Mouse (Mus musculus): Measurements from ENCODE around the gene Col20a1. TPM values are rescaled to one million over a fixed set of nuclear protein-coding genes. Genes with fewer than 3 reads are reported as not detected.

Gene Col20a1
- polyA plus RNA-seq, 1 experiment from 2014 or later: 0.15 TPM

- Histone ChIP-seq H3K4me3 (no peak overlapping the region), H3K9me3 (replicated peaks) (no peaks in the 10 kb centered on the region), H3K4me1 (no peaks in the 10 kb centered on the region), H3K9ac (no peak overlapping the region), H3K4me2 (no peak overlapping the region), H3K36me3 (no peaks in the 10 kb centered on the region), H3K27ac (no peak overlapping the region), H3K27me3 (replicated peaks) (0 out of 2 replicates have a peak, but pooled peaks cover 5% of the 10 kb centered on the region)
- no peak for ATAC-seq
- WGBS (ENCODE audit: insufficient replicate concordance): 10% methylated on average over 5 of the region's 5 CpGs
Measured at GRCm38 (mm10) chr2:180996436-180996835, 10.1 kb downstream of the Col20a1 start.

- Histone ChIP-seq H3K36me3 (no peaks in the 10 kb centered on the region), H3K9ac (no peak overlapping the region), H3K4me2 (no peak overlapping the region), H3K4me3 (no peak overlapping the region), H3K27ac (no peak overlapping the region), H3K27me3 (replicated peaks) (0 out of 2 replicates have a peak, but pooled peaks cover 5% of the 10 kb centered on the region), H3K9me3 (replicated peaks) (no peaks in the 10 kb centered on the region), H3K4me1 (no peaks in the 10 kb centered on the region)
- WGBS (ENCODE audit: insufficient replicate concordance): 52% methylated on average over 3 of the region's 3 CpGs
- no peak for ATAC-seq
Measured at GRCm38 (mm10) chr2:180996905-180997304, 10.6 kb downstream of the Col20a1 start.

- Histone ChIP-seq H3K4me1 (no peaks in the 10 kb centered on the region), H3K4me2 (no peak overlapping the region), H3K27me3 (replicated peaks) (0 out of 2 replicates have a peak, but pooled peaks cover 4% of the 10 kb centered on the region), H3K4me3 (no peak overlapping the region), H3K9ac (no peak overlapping the region), H3K9me3 (replicated peaks) (no peaks in the 10 kb centered on the region), H3K36me3 (no peaks in the 10 kb centered on the region), H3K27ac (no peak overlapping the region)
- 67% methylated on average over 4 of the region's 4 CpGs for WGBS (ENCODE audit: insufficient replicate concordance)
- no peak for ATAC-seq
Measured at GRCm38 (mm10) chr2:181007054-181007453, 20.7 kb downstream of the Col20a1 start.

- no peak overlapping the region for H3K4me3 ChIP-seq
- H3K36me3 ChIP-seq: no peaks in the 10 kb centered on the region
- H3K9me3 ChIP-seq (replicated peaks): no peaks in the 10 kb centered on the region
- no peak overlapping the region for H3K27ac ChIP-seq
- H3K4me2 ChIP-seq: no peak overlapping the region
- WGBS (ENCODE audit: insufficient replicate concordance): 63% methylated on average over 5 of the region's 5 CpGs
- H3K9ac ChIP-seq: no peak overlapping the region
- ATAC-seq: no peak
- 0 out of 2 replicates have a peak, but pooled peaks cover 7% of the 10 kb centered on the region for H3K27me3 ChIP-seq (replicated peaks)
- no peaks in the 10 kb centered on the region for H3K4me1 ChIP-seq
Measured at GRCm38 (mm10) chr2:181008339-181008738, 22.0 kb downstream of the Col20a1 start.

- Histone ChIP-seq H3K27ac (no peak overlapping the region), H3K4me1 (no peaks in the 10 kb centered on the region), H3K9me3 (replicated peaks) (no peaks in the 10 kb centered on the region), H3K4me3 (no peak overlapping the region), H3K36me3 (no peaks in the 10 kb centered on the region), H3K4me2 (no peak overlapping the region), H3K27me3 (replicated peaks) (peaks cover 44% of the 10 kb centered on the region), H3K9ac (no peak overlapping the region)
- ATAC-seq: no peak
- 66% methylated on average over 11 of the region's 11 CpGs for WGBS (ENCODE audit: insufficient replicate concordance)
Measured at GRCm38 (mm10) chr2:181031406-181031934, 45.1 kb downstream of the Col20a1 start.

GRCm38 (mm10) chr2:181032407-181032806 lies 46.1 kb downstream of the Col20a1 start:
- WGBS (ENCODE audit: insufficient replicate concordance): 22% methylated on average over 5 of the region's 5 CpGs
- Histone ChIP-seq H3K4me1 (no peaks in the 10 kb centered on the region), H3K36me3 (no peaks in the 10 kb centered on the region), H3K4me3 (no peak overlapping the region), H3K27me3 (replicated peaks) (peaks cover 53% of the 10 kb centered on the region), H3K9ac (no peak overlapping the region), H3K27ac (no peak overlapping the region), H3K4me2 (no peak overlapping the region), H3K9me3 (replicated peaks) (no peaks in the 10 kb centered on the region)
- ATAC-seq: no peak

- Histone ChIP-seq H3K27ac (no peak overlapping the region), H3K9ac (no peak overlapping the region), H3K4me3 (no peak overlapping the region), H3K9me3 (replicated peaks) (no peaks in the 10 kb centered on the region), H3K36me3 (no peaks in the 10 kb centered on the region), H3K27me3 (replicated peaks) (peaks cover 62% of the 10 kb centered on the region), H3K4me2 (no peak overlapping the region), H3K4me1 (no peaks in the 10 kb centered on the region)
- no peak for ATAC-seq
- WGBS (ENCODE audit: insufficient replicate concordance): 58% methylated on average over 6 of the region's 6 CpGs
Measured at GRCm38 (mm10) chr2:181033310-181033709, 47.0 kb downstream of the Col20a1 start.

- no peak overlapping the region for H3K4me2 ChIP-seq
- no peaks in the 10 kb centered on the region for H3K36me3 ChIP-seq
- H3K9ac ChIP-seq: no peak overlapping the region
- no peak for ATAC-seq
- H3K4me3 ChIP-seq: no peak overlapping the region
- H3K27me3 ChIP-seq (replicated peaks): peaks cover 81% of the 10 kb centered on the region
- H3K9me3 ChIP-seq (replicated peaks): no peaks in the 10 kb centered on the region
- no peaks in the 10 kb centered on the region for H3K4me1 ChIP-seq
- H3K27ac ChIP-seq: no peak overlapping the region
- WGBS (ENCODE audit: insufficient replicate concordance): 58% methylated on average over 7 of the region's 7 CpGs
Measured at GRCm38 (mm10) chr2:181035186-181035585, 48.9 kb downstream of the Col20a1 start.

GRCm38 (mm10) chr2:181036561-181036960 lies 50.2 kb downstream of the Col20a1 start:
- Histone ChIP-seq H3K4me2 (no peak overlapping the region), H3K9ac (no peak overlapping the region), H3K27ac (no peak overlapping the region), H3K9me3 (replicated peaks) (no peaks in the 10 kb centered on the region), H3K4me3 (no peak overlapping the region), H3K27me3 (replicated peaks) (peaks cover 89% of the 10 kb centered on the region), H3K4me1 (no peaks in the 10 kb centered on the region), H3K36me3 (no peaks in the 10 kb centered on the region)
- WGBS (ENCODE audit: insufficient replicate concordance): 51% methylated on average over 6 of the region's 6 CpGs
- no peak for ATAC-seq

GRCm38 (mm10) chr2:181038644-181039355 lies 52.5 kb downstream of the Col20a1 start:
- no peak for ATAC-seq
- no peaks in the 10 kb centered on the region for H3K4me1 ChIP-seq
- no peaks in the 10 kb centered on the region for H3K36me3 ChIP-seq
- no peak overlapping the region for H3K27ac ChIP-seq
- H3K27me3 ChIP-seq (replicated peaks): peaks cover 92% of the 10 kb centered on the region
- no peaks in the 10 kb centered on the region for H3K9me3 ChIP-seq (replicated peaks)
- peak overlapping the region; percentile 59 for H3K4me2 ChIP-seq
- no peak overlapping the region for H3K9ac ChIP-seq
- 3% methylated on average over 60 of the region's 63 CpGs for WGBS (ENCODE audit: insufficient replicate concordance)
- H3K4me3 ChIP-seq: peak overlapping the region; percentile 48

- Histone ChIP-seq H3K4me1 (no peaks in the 10 kb centered on the region), H3K9ac (no peak overlapping the region), H3K27ac (no peak overlapping the region), H3K9me3 (replicated peaks) (no peaks in the 10 kb centered on the region), H3K4me2 (peak overlapping the region; percentile 59), H3K4me3 (peak overlapping the region; percentile 48), H3K36me3 (no peaks in the 10 kb centered on the region), H3K27me3 (replicated peaks) (peaks cover 88% of the 10 kb centered on the region)
- ATAC-seq: no peak
- WGBS (ENCODE audit: insufficient replicate concordance): 3% methylated on average over 16 of the region's 16 CpGs
Measured at GRCm38 (mm10) chr2:181039356-181039680, 53.0 kb downstream of the Col20a1 start.

- H3K4me1 ChIP-seq: no peaks in the 10 kb centered on the region
- no peaks in the 10 kb centered on the region for H3K36me3 ChIP-seq
- no peaks in the 10 kb centered on the region for H3K9me3 ChIP-seq (replicated peaks)
- WGBS (ENCODE audit: insufficient replicate concordance): 8% methylated on average over 7 of the region's 7 CpGs
- no peak overlapping the region for H3K4me2 ChIP-seq
- H3K27me3 ChIP-seq (replicated peaks): peaks cover 66% of the 10 kb centered on the region
- no peak overlapping the region for H3K9ac ChIP-seq
- H3K4me3 ChIP-seq: no peak overlapping the region
- no peak; the same call in 1 of the 2 replicates for ATAC-seq
- H3K27ac ChIP-seq: no peak overlapping the region
Measured at GRCm38 (mm10) chr2:181041941-181042340, 55.6 kb downstream of the Col20a1 start.

GRCm38 (mm10) chr2:181042376-181042775 lies 56.0 kb downstream of the Col20a1 start:
- no peak overlapping the region for H3K4me3 ChIP-seq
- H3K9ac ChIP-seq: no peak overlapping the region
- no peak overlapping the region for H3K4me2 ChIP-seq
- no peaks in the 10 kb centered on the region for H3K9me3 ChIP-seq (replicated peaks)
- no peak; the same call in 1 of the 2 replicates for ATAC-seq
- peaks cover 62% of the 10 kb centered on the region for H3K27me3 ChIP-seq (replicated peaks)
- H3K36me3 ChIP-seq: no peaks in the 10 kb centered on the region
- no peaks in the 10 kb centered on the region for H3K4me1 ChIP-seq
- H3K27ac ChIP-seq: no peak overlapping the region
